Mouse (Mus musculus): Measurements from ENCODE around the gene Ghdc. TPM values are rescaled to one million over a fixed set of nuclear protein-coding genes. Genes with fewer than 3 reads are reported as not detected.

The Ghdc gene
- polyA plus RNA-seq, 1 experiment from 2014 or later, result 4.7 TPM

DNA sequence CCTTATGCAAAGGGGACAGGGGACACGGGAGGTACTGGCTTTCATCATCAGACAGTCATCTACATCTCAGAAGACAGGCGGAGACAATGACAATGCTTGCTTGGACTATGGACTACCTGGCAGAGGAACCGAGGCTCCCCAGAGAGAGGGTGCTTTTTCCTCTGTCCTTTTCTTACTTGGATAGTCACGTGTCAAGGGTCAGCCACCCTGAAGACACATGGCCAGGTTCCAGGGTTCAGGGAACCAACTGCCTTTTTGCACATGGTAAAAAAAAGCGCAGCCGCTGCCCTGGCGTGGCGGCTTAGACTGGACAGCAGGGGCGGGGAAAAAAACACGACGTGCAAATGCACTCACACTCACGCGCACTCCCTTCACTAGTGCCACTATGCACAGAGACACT lies 11.8 kb upstream of the Ghdc start:
- Histone ChIP-seq H3K9me3 (ENCODE audit: control insufficient read depth, low read length) (no peaks in the 10 kb centered on the region), H3K4me3 (ENCODE audit: control insufficient read depth in 1 of 2, insufficient read depth in 1 of 2, low read depth in 1 of 2, low read length in 2 of 2) (no peak overlapping the region), H3K27ac (replicated peaks in 1 of 2; ENCODE audit: control insufficient read depth in 1 of 2, insufficient read depth in 1 of 2, low read depth in 2 of 2, low read length in 2 of 2) (no peak overlapping the region; a peak in 1 of 4 replicates), H3K4me2 (ENCODE audit: low read length) (no peak overlapping the region), H3K36me3 (ENCODE audit: control insufficient read depth, insufficient read depth, low read length) (peaks cover 87% of the 10 kb centered on the region), H3K4me1 (ENCODE audit: control insufficient read depth in 2 of 2, insufficient read depth in 2 of 2, low read length in 2 of 2) (peaks cover 4 to 7% of the 10 kb centered on the region in 2 experiments; a peak in 1 of 4 replicates), H3K27me3 (ENCODE audit: control insufficient read depth, insufficient read depth, low read length) (no peaks in the 10 kb centered on the region), H3K9ac (ENCODE audit: low read length) (no peak overlapping the region)
- 80% methylated on average over 13 of the region's 13 CpGs for WGBS
- no peak for ATAC-seq (ENCODE audit: insufficient number of reproducible peaks, insufficient read depth, low FRiP score, low read depth)

DNA sequence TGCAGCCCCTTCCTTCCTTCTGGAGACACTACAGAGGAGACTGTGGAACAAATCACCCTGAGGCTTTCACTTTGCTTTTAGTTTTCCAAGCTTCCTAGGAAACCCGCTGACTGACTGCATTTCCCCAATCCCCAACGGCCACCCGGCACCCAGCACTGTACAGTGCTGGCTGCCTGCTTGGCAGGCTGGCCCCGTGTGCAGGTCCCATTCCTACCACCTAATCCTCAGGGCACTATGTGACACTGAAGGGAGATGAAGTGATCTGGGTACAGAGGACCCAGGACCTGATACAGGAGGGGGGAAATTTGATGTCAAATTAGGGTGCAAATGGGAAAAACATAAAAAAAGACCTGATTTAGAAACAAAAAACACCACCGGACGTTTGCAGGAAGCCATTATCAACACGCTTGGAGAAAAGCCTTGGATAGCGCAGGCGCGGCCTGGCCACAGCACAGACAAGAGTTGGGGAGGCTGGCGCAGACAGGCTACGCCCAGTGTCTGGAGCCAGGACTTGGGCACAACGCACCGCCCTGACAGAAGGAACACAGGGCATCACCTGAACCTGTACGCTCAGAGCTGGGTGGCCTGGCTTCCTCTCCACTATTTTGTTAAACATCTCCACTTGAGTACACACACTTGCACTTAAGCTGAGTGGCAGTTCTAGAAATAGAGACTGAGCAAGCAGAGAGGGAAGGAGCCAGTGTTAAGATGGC lies 11.2 kb upstream of the Ghdc start:
- 66% methylated on average over 15 of the region's 15 CpGs for WGBS
- Histone ChIP-seq H3K4me3 (ENCODE audit: control insufficient read depth in 1 of 2, insufficient read depth in 1 of 2, low read depth in 1 of 2, low read length in 2 of 2) (no peak overlapping the region), H3K27ac (replicated peaks in 1 of 2; ENCODE audit: control insufficient read depth in 1 of 2, insufficient read depth in 1 of 2, low read depth in 2 of 2, low read length in 2 of 2) (no peak overlapping the region; a peak in 2 of 4 replicates), H3K4me1 (ENCODE audit: control insufficient read depth in 2 of 2, insufficient read depth in 2 of 2, low read length in 2 of 2) (peaks cover 4 to 7% of the 10 kb centered on the region in 2 experiments; a peak in 1 of 4 replicates), H3K9me3 (ENCODE audit: control insufficient read depth, low read length) (no peaks in the 10 kb centered on the region), H3K27me3 (ENCODE audit: control insufficient read depth, insufficient read depth, low read length) (no peaks in the 10 kb centered on the region), H3K4me2 (ENCODE audit: low read length) (no peak overlapping the region), H3K9ac (ENCODE audit: low read length) (no peak overlapping the region), H3K36me3 (ENCODE audit: control insufficient read depth, insufficient read depth, low read length) (peaks cover 80% of the 10 kb centered on the region)
- peak; percentile 54; the same call in 1 of the 2 replicates for ATAC-seq (ENCODE audit: insufficient number of reproducible peaks, insufficient read depth, low FRiP score, low read depth)

DNA sequence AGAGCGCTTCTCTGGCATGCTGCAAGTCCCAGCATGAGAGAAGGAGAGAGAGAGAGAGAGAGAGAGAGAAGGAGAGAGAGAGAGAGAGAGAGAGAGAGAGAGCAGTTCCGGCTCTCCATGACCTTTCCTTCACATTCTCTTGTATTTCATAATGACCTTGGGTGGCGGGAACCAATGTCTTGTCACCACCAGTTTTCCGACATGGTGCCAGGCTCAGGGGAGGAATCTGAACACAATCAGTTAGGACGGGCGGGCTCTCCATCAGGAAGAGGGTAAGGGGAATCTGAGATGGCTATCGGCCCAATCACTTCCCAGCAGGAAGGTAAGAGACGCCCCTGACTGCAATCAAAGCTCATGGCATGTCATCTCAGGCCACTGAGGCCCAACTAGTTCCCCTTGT lies 9.5 kb upstream of the Ghdc start:
- Histone ChIP-seq H3K4me3 (ENCODE audit: control insufficient read depth in 1 of 2, insufficient read depth in 1 of 2, low read depth in 1 of 2, low read length in 2 of 2) (no peak overlapping the region), H3K9ac (ENCODE audit: low read length) (no peak overlapping the region), H3K4me1 (ENCODE audit: control insufficient read depth in 2 of 2, insufficient read depth in 2 of 2, low read length in 2 of 2) (peaks cover 4 to 7% of the 10 kb centered on the region in 2 experiments; a peak in 1 of 4 replicates), H3K27ac (replicated peaks in 1 of 2; ENCODE audit: control insufficient read depth in 1 of 2, insufficient read depth in 1 of 2, low read depth in 2 of 2, low read length in 2 of 2) (no peak overlapping the region), H3K27me3 (ENCODE audit: control insufficient read depth, insufficient read depth, low read length) (no peaks in the 10 kb centered on the region), H3K4me2 (ENCODE audit: low read length) (no peak overlapping the region), H3K36me3 (ENCODE audit: control insufficient read depth, insufficient read depth, low read length) (peaks cover 64% of the 10 kb centered on the region), H3K9me3 (ENCODE audit: control insufficient read depth, low read length) (no peaks in the 10 kb centered on the region)
- ATAC-seq (ENCODE audit: insufficient number of reproducible peaks, insufficient read depth, low FRiP score, low read depth), result no peak
- 76% methylated on average over 8 of the region's 8 CpGs for WGBS

DNA sequence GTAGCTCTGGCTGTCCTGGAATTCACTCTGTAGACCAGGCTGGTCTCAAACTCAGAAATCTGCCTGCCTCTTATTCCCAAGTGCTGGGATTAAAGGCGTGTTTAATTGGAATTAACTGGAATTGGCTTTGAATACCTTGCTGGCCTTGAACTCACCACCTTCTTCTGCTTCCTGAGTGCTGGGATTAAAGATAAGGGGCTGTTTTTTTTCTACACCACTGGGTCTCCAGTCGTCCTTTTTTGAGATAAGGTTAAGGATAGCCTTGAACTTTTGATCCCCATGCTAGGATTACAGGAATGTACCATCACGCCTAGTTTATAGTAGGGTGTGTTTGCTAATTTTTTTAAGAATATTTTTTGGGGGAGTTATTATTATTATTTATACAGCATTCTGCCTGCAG lies 7.3 kb upstream of the Ghdc start:
- WGBS, result 58% methylated on average over 3 of the region's 3 CpGs
- peaks cover 42% of the 10 kb centered on the region for H3K36me3 ChIP-seq (ENCODE audit: control insufficient read depth, insufficient read depth, low read length)
- no peaks in the 10 kb centered on the region for H3K27me3 ChIP-seq (ENCODE audit: control insufficient read depth, insufficient read depth, low read length)
- H3K27ac ChIP-seq (replicated peaks in 1 of 2; ENCODE audit: control insufficient read depth in 1 of 2, insufficient read depth in 1 of 2, low read depth in 2 of 2, low read length in 2 of 2), result no peak overlapping the region
- no peaks in the 10 kb centered on the region for H3K9me3 ChIP-seq (ENCODE audit: control insufficient read depth, low read length)
- no peak for ATAC-seq (ENCODE audit: insufficient number of reproducible peaks, insufficient read depth, low FRiP score, low read depth)
- peaks cover 4 to 7% of the 10 kb centered on the region in 2 experiments; a peak in 1 of 4 replicates for H3K4me1 ChIP-seq (ENCODE audit: control insufficient read depth in 2 of 2, insufficient read depth in 2 of 2, low read length in 2 of 2)
- H3K9ac ChIP-seq (ENCODE audit: low read length), result no peak overlapping the region
- H3K4me3 ChIP-seq (ENCODE audit: control insufficient read depth in 1 of 2, insufficient read depth in 1 of 2, low read depth in 1 of 2, low read length in 2 of 2), result no peak overlapping the region
- no peak overlapping the region for H3K4me2 ChIP-seq (ENCODE audit: low read length)

DNA sequence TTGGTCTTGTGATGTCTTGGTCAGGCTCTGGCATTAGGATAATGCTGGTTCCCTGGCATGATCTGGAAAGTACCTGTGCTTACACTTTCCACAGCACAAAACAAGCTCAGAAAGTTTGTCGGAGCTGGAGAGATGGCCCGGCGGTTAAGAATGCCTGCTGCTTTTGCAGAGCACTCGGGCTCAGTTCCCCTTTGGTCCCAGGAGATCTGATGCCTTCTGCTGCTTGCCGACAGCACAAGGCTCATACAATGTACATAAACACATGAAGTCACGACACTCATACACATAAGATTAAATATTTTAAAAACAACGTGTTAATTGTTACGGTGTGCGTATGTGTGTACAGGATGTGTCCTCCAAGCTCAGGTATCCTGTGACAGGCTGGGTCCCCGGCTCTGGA lies 5.2 kb upstream of the Ghdc start:
- H3K4me2 ChIP-seq (ENCODE audit: low read length), result no peak overlapping the region
- H3K36me3 ChIP-seq (ENCODE audit: control insufficient read depth, insufficient read depth, low read length), result peaks cover 21% of the 10 kb centered on the region
- H3K27me3 ChIP-seq (ENCODE audit: control insufficient read depth, insufficient read depth, low read length), result no peaks in the 10 kb centered on the region
- no peak overlapping the region for H3K9ac ChIP-seq (ENCODE audit: low read length)
- WGBS, result 80% methylated on average over 10 of the region's 10 CpGs
- H3K4me1 ChIP-seq (ENCODE audit: control insufficient read depth in 2 of 2, insufficient read depth in 2 of 2, low read length in 2 of 2), result peaks cover 0 to 3% of the 10 kb centered on the region in 2 experiments; a peak in 1 of 4 replicates
- H3K9me3 ChIP-seq (ENCODE audit: control insufficient read depth, low read length), result no peaks in the 10 kb centered on the region
- no peak for ATAC-seq (ENCODE audit: insufficient number of reproducible peaks, insufficient read depth, low FRiP score, low read depth)
- H3K27ac ChIP-seq (replicated peaks in 1 of 2; ENCODE audit: control insufficient read depth in 1 of 2, insufficient read depth in 1 of 2, low read depth in 2 of 2, low read length in 2 of 2), result no peak overlapping the region
- H3K4me3 ChIP-seq (ENCODE audit: control insufficient read depth in 1 of 2, insufficient read depth in 1 of 2, low read depth in 1 of 2, low read length in 2 of 2), result no peak overlapping the region

DNA sequence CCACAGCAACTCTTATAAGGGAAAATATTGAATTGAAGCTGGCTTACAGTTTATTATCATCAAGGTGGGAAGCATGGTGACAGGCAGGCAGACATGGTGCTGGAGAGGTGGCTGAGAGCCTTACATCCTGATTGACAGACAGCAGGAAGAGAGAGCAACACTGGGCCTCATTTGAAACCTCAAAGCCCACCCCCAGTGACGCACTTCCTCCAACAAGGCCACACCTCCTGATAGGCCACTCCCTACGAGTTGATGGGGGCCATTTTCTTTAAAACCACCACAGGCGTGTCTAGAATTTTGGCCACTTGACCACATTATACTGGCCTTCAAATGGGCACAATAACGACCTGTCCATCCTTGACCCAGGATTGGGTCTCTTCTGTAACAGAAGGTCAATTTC lies 3.5 kb upstream of the Ghdc start:
- H3K4me2 ChIP-seq (ENCODE audit: low read length), result no peak overlapping the region
- WGBS, result 67% methylated on average over 4 of the region's 4 CpGs

DNA sequence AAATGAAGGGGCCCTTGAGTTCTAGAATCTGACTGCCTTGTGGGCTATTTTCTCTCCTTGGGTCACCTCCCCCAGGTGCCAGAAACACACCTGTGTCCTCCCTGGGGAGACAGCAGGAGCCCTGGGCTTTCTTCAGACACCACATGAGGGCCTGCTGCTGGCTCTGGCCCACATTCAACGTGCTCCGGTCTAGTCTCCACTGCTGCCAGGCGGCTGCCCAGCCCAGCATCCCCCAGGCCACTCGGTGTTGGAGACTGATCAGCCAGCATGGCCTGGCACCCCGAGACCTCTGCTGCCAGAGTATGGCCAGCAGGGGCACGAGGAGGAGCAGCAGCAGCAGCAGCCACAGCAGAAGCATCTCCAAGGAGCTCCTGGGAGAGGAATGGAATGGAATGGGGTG lies 777 bp downstream of the Ghdc start:
- Histone ChIP-seq H3K27me3 (ENCODE audit: control insufficient read depth, insufficient read depth, low read length) (no peaks in the 10 kb centered on the region), H3K4me2 (ENCODE audit: low read length) (peak overlapping the region; percentile 69), H3K9me3 (ENCODE audit: control insufficient read depth, low read length) (no peaks in the 10 kb centered on the region), H3K9ac (ENCODE audit: low read length) (peak overlapping the region; percentile 72; the same call in 1 of the 2 replicates), H3K36me3 (ENCODE audit: control insufficient read depth, insufficient read depth, low read length) (no peaks in the 10 kb centered on the region), H3K4me1 (ENCODE audit: control insufficient read depth in 2 of 2, insufficient read depth in 2 of 2, low read length in 2 of 2) (peaks cover 3 to 6% of the 10 kb centered on the region in 2 experiments; a peak in 3 of 4 replicates), H3K4me3 (ENCODE audit: control insufficient read depth in 1 of 2, insufficient read depth in 1 of 2, low read depth in 1 of 2, low read length in 2 of 2) (peak overlapping the region; percentile 53 to 58), H3K27ac (replicated peaks in 1 of 2; ENCODE audit: control insufficient read depth in 1 of 2, insufficient read depth in 1 of 2, low read depth in 2 of 2, low read length in 2 of 2) (no peak overlapping the region)
- no peak for ATAC-seq (ENCODE audit: insufficient number of reproducible peaks, insufficient read depth, low FRiP score, low read depth)
- WGBS, result 55% methylated on average over 6 of the region's 6 CpGs

More for the DNA sequence above, 3.5 kb upstream of the Ghdc start:
- no peaks in the 10 kb centered on the region for H3K9me3 ChIP-seq (ENCODE audit: control insufficient read depth, low read length)
- no peaks in the 10 kb centered on the region for H3K27me3 ChIP-seq (ENCODE audit: control insufficient read depth, insufficient read depth, low read length)
- H3K27ac ChIP-seq (replicated peaks in 1 of 2; ENCODE audit: control insufficient read depth in 1 of 2, insufficient read depth in 1 of 2, low read depth in 2 of 2, low read length in 2 of 2), result no peak overlapping the region
- peaks cover 5% of the 10 kb centered on the region for H3K36me3 ChIP-seq (ENCODE audit: control insufficient read depth, insufficient read depth, low read length)
- no peak overlapping the region for H3K4me3 ChIP-seq (ENCODE audit: control insufficient read depth in 1 of 2, insufficient read depth in 1 of 2, low read depth in 1 of 2, low read length in 2 of 2)
- no peak overlapping the region for H3K9ac ChIP-seq (ENCODE audit: low read length)
- H3K4me1 ChIP-seq (ENCODE audit: control insufficient read depth in 2 of 2, insufficient read depth in 2 of 2, low read length in 2 of 2), result peaks cover 3 to 6% of the 10 kb centered on the region in 2 experiments; a peak in 3 of 4 replicates
- no peak for ATAC-seq (ENCODE audit: insufficient number of reproducible peaks, insufficient read depth, low FRiP score, low read depth)

Data from heart, embryonic 14.5 days (tissue).